11 mouse cellular contexts compared by ENCODE assay signal in the genomic region with DNA sequence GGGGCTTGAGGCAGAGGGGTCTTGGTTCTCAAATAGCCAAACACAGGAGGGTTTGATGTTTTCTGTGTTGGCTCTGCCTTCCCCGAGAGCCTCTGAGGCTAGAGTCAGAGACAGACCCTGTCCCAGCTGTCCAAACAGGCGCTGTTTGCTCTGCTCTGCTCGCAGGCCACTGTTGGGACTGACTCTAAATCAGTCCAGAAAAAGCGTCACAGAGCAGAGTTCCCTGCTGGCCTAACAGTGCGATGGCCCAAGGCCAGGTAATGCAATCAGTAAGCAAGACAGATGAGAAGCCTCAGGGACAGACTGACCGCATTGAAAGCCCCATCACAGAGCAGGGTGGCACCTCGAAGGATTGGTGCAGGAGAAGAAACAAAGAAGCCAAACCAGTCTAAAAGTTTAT. TPM values are rescaled to one million over a fixed set of nuclear protein-coding genes. Genes with fewer than 3 reads are reported as not detected.
DNase-seq lines count a peak whose midpoint lies in the region; ATAC-seq and TF ChIP-seq lines count a peak whose summit lies in the region.
"Had no signal": no experiment of that assay in that cellular context is flagged by ENCODE, and none has a peak within 500 bp of the region (broad histone marks: within the 10 kb centered on the region; RNA-seq: fewer than 3 reads in every experiment).

No protein-coding gene starts in this region.

- no peak for TF ChIP-seq POLR2A in liver, adult 2 months (IDR thresholded peaks at IDR 0.05; ENCODE audit: extremely low read depth, insufficient read depth, low read length)

- TF ChIP-seq CTCF in intestine, postnatal 0 days (IDR thresholded peaks at IDR 0.05; ENCODE audit: low read depth), result no peak
- TF ChIP-seq CTCF in liver, adult 2 months (IDR thresholded peaks at IDR 0.05; ENCODE audit: low read depth, low read length), result no peak

- DNase-seq in MN1 (ENCODE audit: low spot score), result peak; percentile 29
- peak; percentile 81 to 90 for DNase-seq in adrenal gland, adult (ENCODE audit: inconsistent age in 2 of 2, low spot score in 1 of 2)
- peak; percentile 84 for DNase-seq in liver, adult 2 months (ENCODE audit: extremely low read depth, low read depth, low spot score)
- DNase-seq in retina, embryonic 14.5 days (ENCODE audit: low spot score), result no peak
- no peak for DNase-seq in frontal cortex, postnatal 36 days (ENCODE audit: low spot score in 2 of 2)
- DNase-seq: cerebellum, adult 8-10 months; kidney, adult 2 months had no signal

- H3K9ac ChIP-seq in intestine, embryonic 16.5 days (ENCODE audit: low read depth, low read length), result no peak overlapping the region
- no peak overlapping the region for H3K9ac ChIP-seq in intestine, postnatal 0 days (ENCODE audit: low read depth, low read length)
- H3K9ac ChIP-seq in liver, adult 2 months (ENCODE audit: low read depth, low read length), result no peak overlapping the region

- peak; percentile 24; the same call in 1 of the 2 replicates for ATAC-seq in intestine, embryonic 16.5 days
- ATAC-seq in intestine, postnatal 0 days, result no peak
- ATAC-seq in inflammation-experienced regulatory T-cells, adult 6 months, result no peak

- 68% methylated on average over 7 of the region's 7 CpGs for WGBS in intestine, embryonic 16.5 days
- WGBS in intestine, postnatal 0 days, result 62% methylated on average over 7 of the region's 7 CpGs
- 17% methylated on average over 7 of the region's 7 CpGs for WGBS in liver, adult 2 months

- peaks cover 3% of the 10 kb centered on the region; the same call in 1 of the 2 replicates for H3K4me1 ChIP-seq in intestine, embryonic 16.5 days (ENCODE audit: control insufficient read depth, insufficient read depth, low read length)
- H3K4me1 ChIP-seq in intestine, postnatal 0 days (replicated peaks; ENCODE audit: control insufficient read depth, insufficient read depth, low read length), result no peaks in the 10 kb centered on the region
- H3K4me1 ChIP-seq in liver, adult 2 months (ENCODE audit: control insufficient read depth, insufficient read depth, low read length), result peaks cover 22% of the 10 kb centered on the region

- no peak overlapping the region for H3K4me2 ChIP-seq in intestine, embryonic 16.5 days (ENCODE audit: low read depth, low read length)
- no peak overlapping the region for H3K4me2 ChIP-seq in intestine, postnatal 0 days (replicated peaks; ENCODE audit: low read depth)

- no peaks in the 10 kb centered on the region for H3K79me2 ChIP-seq in liver, adult 2 months (ENCODE audit: control insufficient read depth, insufficient read depth, low read length)

- no peak overlapping the region for H3K4me3 ChIP-seq in intestine, embryonic 16.5 days (ENCODE audit: low read length)
- H3K4me3 ChIP-seq in intestine, postnatal 0 days (ENCODE audit: low read depth, low read length), result no peak overlapping the region
- H3K4me3 ChIP-seq in liver, adult 2 months (ENCODE audit: insufficient read depth, low read depth, low read length), result no peak overlapping the region

- peaks cover 33% of the 10 kb centered on the region for H3K36me3 ChIP-seq in intestine, embryonic 16.5 days (ENCODE audit: control insufficient read depth, insufficient read depth, low read length)
- H3K36me3 ChIP-seq in intestine, postnatal 0 days (ENCODE audit: control insufficient read depth, insufficient read depth), result peaks cover 57% of the 10 kb centered on the region
- peaks cover 6% of the 10 kb centered on the region; the same call in 1 of the 2 replicates for H3K36me3 ChIP-seq in liver, adult 2 months (ENCODE audit: control insufficient read depth, insufficient read depth, low read length)

- H3K9me3 ChIP-seq in intestine, embryonic 16.5 days (ENCODE audit: control insufficient read depth, low read length), result no peaks in the 10 kb centered on the region
- no peaks in the 10 kb centered on the region for H3K9me3 ChIP-seq in intestine, postnatal 0 days (ENCODE audit: control insufficient read depth)

- no peaks in the 10 kb centered on the region for H3K27me3 ChIP-seq in intestine, embryonic 16.5 days (replicated peaks; ENCODE audit: control insufficient read depth, insufficient read depth, low read length)
- no peaks in the 10 kb centered on the region for H3K27me3 ChIP-seq in intestine, postnatal 0 days (replicated peaks; ENCODE audit: control insufficient read depth, insufficient read depth, low read length)
- no peaks in the 10 kb centered on the region for H3K27me3 ChIP-seq in liver, adult 2 months (ENCODE audit: control insufficient read depth, insufficient read depth, low read length)

- H3K27ac ChIP-seq in intestine, embryonic 16.5 days (ENCODE audit: low read length), result no peak overlapping the region
- H3K27ac ChIP-seq in intestine, postnatal 0 days (ENCODE audit: low read depth, low read length), result no peak overlapping the region
- H3K27ac ChIP-seq in liver, adult 2 months (replicated peaks; ENCODE audit: insufficient read depth, low read depth, low read length), result peak overlapping the region; percentile 35

RNA-seq across cellular contexts. Expression of a gene that starts 12.2 kb away (rescaled TPM):
- 16.8 and 20.4 TPM in 2 replicates for polyA plus RNA-seq in intestine, embryonic 16.5 days (2015; fragmentation: Nextera tagmentation; extraction: Ambion mirVana)
- polyA plus RNA-seq in intestine, postnatal 0 days (2015; fragmentation: Nextera tagmentation; extraction: Ambion mirVana), result 10.6 and 12.1 TPM in 2 replicates
- total RNA-seq in liver, adult 2 months (2014; rRNA removed), result 0.40 and 0.46 TPM in 2 replicates
- 0.19 and 0.33 TPM in 2 replicates for polyA plus RNA-seq in liver, adult 2 months (2012; rRNA removed)
- 10 to 100 TPM in 1 of 3 experiments, 1 to 10 TPM in 2; 3.7 to 34.5 (median 6.7) TPM for polyA plus RNA-seq in inflammation-experienced regulatory T-cells, adult 6 months (2017; shearing (Covaris generic))

RNA-seq across cellular contexts. Expression of a gene that starts 17.0 kb away (rescaled TPM):
- 250 and 255 TPM in 2 replicates for polyA plus RNA-seq in intestine, embryonic 16.5 days (2015; fragmentation: Nextera tagmentation; extraction: Ambion mirVana)
- polyA plus RNA-seq in intestine, postnatal 0 days (2015; fragmentation: Nextera tagmentation; extraction: Ambion mirVana), result 109 and 113 TPM in 2 replicates
- 13.1 and 17.6 TPM in 2 replicates for total RNA-seq in liver, adult 2 months (2014; rRNA removed)
- polyA plus RNA-seq in liver, adult 2 months (2012; rRNA removed), result 45.0 and 51.1 TPM in 2 replicates
- polyA plus RNA-seq in inflammation-experienced regulatory T-cells, adult 6 months (2017; shearing (Covaris generic)), result 10 to 100 TPM; 37.7 to 56.0 (median 53.5) TPM

RNA-seq across cellular contexts. Expression of a gene that starts 23.0 kb away (rescaled TPM):
- polyA plus RNA-seq in intestine, embryonic 16.5 days (2015; fragmentation: Nextera tagmentation; extraction: Ambion mirVana), result 0.48 TPM in 1 of 2 replicates, not detected in the other
- not detected in 2 replicates for polyA plus RNA-seq in intestine, postnatal 0 days (2015; fragmentation: Nextera tagmentation; extraction: Ambion mirVana)
- total RNA-seq in liver, adult 2 months (2014; rRNA removed), result not detected in 2 replicates
- not detected in 2 replicates for polyA plus RNA-seq in liver, adult 2 months (2012; rRNA removed)
- under 1 TPM in 1 of 3 experiments, not detected in 2; 0.73 TPM for polyA plus RNA-seq in inflammation-experienced regulatory T-cells, adult 6 months (2017; shearing (Covaris generic))
- polyA plus RNA-seq: gonadal fat pad, adult 2 months; kidney, adult 2 months had no signal

RNA-seq across cellular contexts. Expression of a gene that starts 45.7 kb away (rescaled TPM):
- polyA plus RNA-seq in intestine, embryonic 16.5 days (2015; fragmentation: Nextera tagmentation; extraction: Ambion mirVana), result 50.5 and 52.2 TPM in 2 replicates
- polyA plus RNA-seq in intestine, postnatal 0 days (2015; fragmentation: Nextera tagmentation; extraction: Ambion mirVana), result 26.9 and 28.2 TPM in 2 replicates
- 11.8 and 13.2 TPM in 2 replicates for total RNA-seq in liver, adult 2 months (2014; rRNA removed)
- 14.5 and 14.8 TPM in 2 replicates for polyA plus RNA-seq in liver, adult 2 months (2012; rRNA removed)
- polyA plus RNA-seq in inflammation-experienced regulatory T-cells, adult 6 months (2017; shearing (Covaris generic)), result 10 to 100 TPM; 24.4 to 29.2 (median 26.3) TPM

RNA-seq across cellular contexts. Expression of a gene that starts 49.9 kb away (rescaled TPM):
- polyA plus RNA-seq in intestine, embryonic 16.5 days (2015; fragmentation: Nextera tagmentation; extraction: Ambion mirVana), result 63.3 and 64.3 TPM in 2 replicates
- 48.9 and 56.0 TPM in 2 replicates for polyA plus RNA-seq in intestine, postnatal 0 days (2015; fragmentation: Nextera tagmentation; extraction: Ambion mirVana)
- 35.6 and 43.3 TPM in 2 replicates for total RNA-seq in liver, adult 2 months (2014; rRNA removed)
- polyA plus RNA-seq in liver, adult 2 months (2012; rRNA removed), result 58.2 and 71.6 TPM in 2 replicates
- polyA plus RNA-seq in inflammation-experienced regulatory T-cells, adult 6 months (2017; shearing (Covaris generic)), result 10 to 100 TPM; 13.0 to 18.4 (median 14.2) TPM

Comparison
In these comparisons a context has a peak if more than half of its experiments do, and no peak if none do; other contexts are left out.
1. DNase-seq: peak in MN1 (single experiment), adrenal gland, adult (2 of 2) and liver, adult 2 months (single experiment); none in retina, embryonic 14.5 days (single experiment) and frontal cortex, postnatal 36 days (0 of 2).